Mouse (Mus musculus): Measurements from ENCODE around the gene Elf3. TPM values are rescaled to one million over a fixed set of nuclear protein-coding genes. Genes with fewer than 3 reads are reported as not detected.

The Elf3 gene
- polyA plus RNA-seq, 1 experiment from 2014 or later = 0.19 TPM

GRCm38 (mm10) chr1:135204196-135205126 is 53.9 kb downstream of the Elf3 start:
- Histone ChIP-seq H3K27me3 (replicated peaks) (no peaks in the 10 kb centered on the region), H3K4me1 (no peaks in the 10 kb centered on the region; the same call in 1 of the 2 replicates), H3K27ac (no peak overlapping the region), H3K4me2 (no peak overlapping the region), H3K9me3 (no peaks in the 10 kb centered on the region), H3K9ac (no peak overlapping the region), H3K4me3 (no peak overlapping the region), H3K36me3 (replicated peaks) (no peaks in the 10 kb centered on the region)
- 31% methylated on average over 12 of the region's 12 CpGs for WGBS
- no peak for ATAC-seq (replicated peaks)

Other genes with a start within 250 kb of the Elf3 start
- gene Lgr6, start 153.3 kb downstream of the Elf3 start, polyA plus RNA-seq (2015; fragmentation: Nextera tagmentation; extraction: Ambion mirVana) = 0.77 and 1.0 TPM in 2 replicates
- 0.34 and 0.50 TPM in 2 replicates for gene Ptpn7, start 125.9 kb downstream of the Elf3 start, polyA plus RNA-seq (2015; fragmentation: Nextera tagmentation; extraction: Ambion mirVana)
- 401 and 406 TPM in 2 replicates for gene Arl8a, start 111.7 kb downstream of the Elf3 start, polyA plus RNA-seq (2015; fragmentation: Nextera tagmentation; extraction: Ambion mirVana)
- gene Gpr37l1, start 90.9 kb downstream of the Elf3 start, polyA plus RNA-seq (2015; fragmentation: Nextera tagmentation; extraction: Ambion mirVana) = 0.87 and 1.2 TPM in 2 replicates
- gene Rnpep, start 25.5 kb upstream of the Elf3 start, polyA plus RNA-seq (2015; fragmentation: Nextera tagmentation; extraction: Ambion mirVana) = 103 and 107 TPM in 2 replicates
- gene Timm17a, start 55.2 kb upstream of the Elf3 start, polyA plus RNA-seq (2015; fragmentation: Nextera tagmentation; extraction: Ambion mirVana) = 135 and 138 TPM in 2 replicates
- 0.34 and 0.41 TPM in 2 replicates for gene Lmod1, start 66.2 kb upstream of the Elf3 start, polyA plus RNA-seq (2015; fragmentation: Nextera tagmentation; extraction: Ambion mirVana)
- 108 and 112 TPM in 2 replicates for gene Shisa4, start 116.7 kb upstream of the Elf3 start, polyA plus RNA-seq (2015; fragmentation: Nextera tagmentation; extraction: Ambion mirVana)
- 119 and 121 TPM in 2 replicates for gene Ipo9, start 171.9 kb upstream of the Elf3 start, polyA plus RNA-seq (2015; fragmentation: Nextera tagmentation; extraction: Ambion mirVana)

Data from midbrain, embryonic 15.5 days (tissue).